Mouse (Mus musculus): ENCODE data around the gene Grk1. TPM values are rescaled to one million over a fixed set of nuclear protein-coding genes. Genes with fewer than 3 reads are reported as not detected.

Grk1 gene
- total and polyA plus RNA-seq, 3 experiments = not detected

DNA sequence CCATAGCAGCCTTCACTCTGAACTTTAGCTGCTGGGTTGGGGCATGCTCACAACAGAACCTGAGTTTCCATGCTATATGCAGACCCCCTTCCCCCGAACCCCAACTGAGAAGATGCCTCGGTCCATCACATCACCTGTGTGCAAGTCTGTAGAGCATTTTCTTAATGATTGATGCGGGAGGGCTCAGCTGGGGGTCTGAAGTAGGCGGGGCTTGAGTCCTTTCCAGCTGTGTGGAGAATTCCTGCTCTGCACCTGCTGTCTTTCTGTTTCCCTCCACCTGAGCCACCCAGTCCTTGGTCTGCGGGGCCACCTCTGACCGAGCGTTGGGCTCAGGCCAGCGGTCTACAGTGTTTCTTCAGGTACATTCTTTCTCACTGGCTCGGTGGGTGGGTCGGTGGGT lies 30.0 kb downstream of the Grk1 start, which contains the start of gene Tmem255b:
Tmem255b (plus strand) TSS at position 301 of the 400 bp plus-strand sequence.
- no peak for DNase-seq (ENCODE audit: extremely low read depth)
- Histone ChIP-seq H3K79me2 (replicated peaks; ENCODE audit: control insufficient read depth, extremely low read depth, insufficient read depth, poor library complexity, severe bottlenecking) (no peaks in the 10 kb centered on the region), H3K27me3 (replicated peaks) (peaks cover 91% of the 10 kb centered on the region), H3K27ac (ENCODE audit: insufficient read depth, low read depth) (no peak within 1 kb of the TSS), H3K4me2 (ENCODE audit: insufficient read depth, low read depth, poor library complexity, severe bottlenecking) (no peak within 1 kb of the TSS), H3K4me1 (ENCODE audit: control insufficient read depth in 1 of 2, insufficient read depth in 2 of 2) (no peaks in the 10 kb centered on the region), H3K4me3 (replicated peaks in 1 of 3; ENCODE audit: low read depth in 2 of 3, low read length in 2 of 3, poor library complexity in 1 of 3) (no peak within 1 kb of the TSS), H3K36me3 (replicated peaks in 1 of 2; ENCODE audit: control insufficient read depth in 1 of 2, insufficient read depth in 1 of 2, low read length in 1 of 2) (no peaks in the 10 kb centered on the region), H3K9ac (ENCODE audit: insufficient read depth, low read depth) (no peak within 1 kb of the TSS), H3K9me3 (replicated peaks; ENCODE audit: low read length) (peaks cover 5% of the 10 kb centered on the region)
- no peak for TF ChIP-seq HCFC1 (IDR thresholded peaks at IDR 0.05; ENCODE audit: low read depth, low read length)
- no peak for TF ChIP-seq KAT2A (IDR thresholded peaks at IDR 0.05; ENCODE audit: insufficient replicate concordance, low read length)
- TF ChIP-seq ETS1 (conservative IDR thresholded peaks at IDR 0.05; ENCODE audit: low read depth, low read length) = no peak
- no peak for TF ChIP-seq CTCF (conservative IDR thresholded peaks at IDR 0.05 in 1 of 2, IDR thresholded peaks at IDR 0.05 in 1 of 2; ENCODE audit: low read depth in 2 of 2, low read length in 2 of 2)
- TF ChIP-seq ZKSCAN1 (IDR thresholded peaks at IDR 0.05; ENCODE audit: borderline replicate concordance, low read depth, low read length) = no peak
- no peak for TF ChIP-seq UBTF (IDR thresholded peaks at IDR 0.05; ENCODE audit: low read depth, low read length)
- TF ChIP-seq ZNF384 (IDR thresholded peaks at IDR 0.05; ENCODE audit: low read depth, low read length) = no peak
- no peak for TF ChIP-seq RAD21 (IDR thresholded peaks at IDR 0.05; ENCODE audit: low read depth, low read length)
- TF ChIP-seq NELFE (IDR thresholded peaks at IDR 0.05; ENCODE audit: low read depth, low read length) = no peak
- no peak for TF ChIP-seq ZC3H11A (IDR thresholded peaks at IDR 0.05; ENCODE audit: low read depth, low read length)
- no peak for TF ChIP-seq POLR2AphosphoS2 (IDR thresholded peaks at IDR 0.05; ENCODE audit: low read depth, low read length)
- no peak for TF ChIP-seq BHLHE40 (IDR thresholded peaks at IDR 0.05; ENCODE audit: low read depth, low read length)
- no peak for TF ChIP-seq JUN (IDR thresholded peaks at IDR 0.05; ENCODE audit: insufficient read depth, low read depth, low read length)
- TF ChIP-seq JUND (conservative IDR thresholded peaks at IDR 0.05; ENCODE audit: low read depth, low read length) = no peak
- no peak for TF ChIP-seq SMC3 (IDR thresholded peaks at IDR 0.05; ENCODE audit: low read depth, low read length)
- TF ChIP-seq SIN3A (IDR thresholded peaks at IDR 0.05; ENCODE audit: low read length) = no peak
- TF ChIP-seq IRF4 (IDR thresholded peaks at IDR 0.05; ENCODE audit: low read depth, low read length) = no peak
- TF ChIP-seq TCF12 (IDR thresholded peaks at IDR 0.05; ENCODE audit: low read depth, low read length) = no peak
- TF ChIP-seq GABPA (IDR thresholded peaks at IDR 0.05; ENCODE audit: insufficient replicate concordance, low read depth, low read length) = no peak
- no peak for TF ChIP-seq E2F4 (IDR thresholded peaks at IDR 0.05; ENCODE audit: insufficient replicate concordance, low read depth, low read length)
- in situ Hi-C loops (cut with MboI; ENCODE audit: low pct_ligation_motif_present, low pct_unique_long_range_greater_than_20kb, low sequenced_read_pairs) = no loop called here
- dilution Hi-C loops (cut with MboI; ENCODE audit: extremely low pct_ligation_motif_present, extremely low pct_unique_long_range_greater_than_20kb, low sequenced_read_pairs) = no loop called here

DNA sequence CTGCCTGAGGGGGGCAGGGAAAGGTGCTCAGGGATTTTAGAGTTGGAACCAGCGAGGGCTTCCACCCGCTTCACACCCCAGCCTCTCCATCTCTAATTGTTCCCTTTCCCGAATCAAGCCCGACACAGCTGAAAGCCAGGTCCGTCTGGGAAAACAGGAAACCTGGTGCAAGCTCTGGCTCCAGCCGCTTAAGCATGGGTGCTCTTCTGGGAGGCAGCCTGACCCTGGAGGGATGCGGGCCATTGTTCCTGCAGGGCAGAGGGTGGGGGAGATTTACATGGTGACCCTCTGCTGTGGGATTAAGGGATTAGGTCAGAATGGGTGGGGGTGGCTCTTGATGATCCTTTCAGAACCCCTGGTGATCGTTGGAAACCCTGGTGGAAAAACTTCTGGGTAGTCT lies 31.2 kb downstream of the Grk1 start:
- no peak overlapping the region for H3K27ac ChIP-seq (ENCODE audit: insufficient read depth, low read depth)
- in situ Hi-C loops (cut with MboI; ENCODE audit: low pct_ligation_motif_present, low pct_unique_long_range_greater_than_20kb, low sequenced_read_pairs) (no loop called here), dilution Hi-C loops (cut with MboI; ENCODE audit: extremely low pct_ligation_motif_present, extremely low pct_unique_long_range_greater_than_20kb, low sequenced_read_pairs) (no loop called here)
- H3K9me3 ChIP-seq (replicated peaks; ENCODE audit: low read length) = peaks cover 5% of the 10 kb centered on the region
- no peak overlapping the region for H3K4me3 ChIP-seq (replicated peaks in 1 of 3; ENCODE audit: low read depth in 2 of 3, low read length in 2 of 3, poor library complexity in 1 of 3)
- H3K79me2 ChIP-seq (replicated peaks; ENCODE audit: control insufficient read depth, extremely low read depth, insufficient read depth, poor library complexity, severe bottlenecking) = no peaks in the 10 kb centered on the region
- no peak overlapping the region for H3K9ac ChIP-seq (ENCODE audit: insufficient read depth, low read depth)
- no peaks in the 10 kb centered on the region for H3K36me3 ChIP-seq (replicated peaks in 1 of 2; ENCODE audit: control insufficient read depth in 1 of 2, insufficient read depth in 1 of 2, low read length in 1 of 2)
- DNase-seq (ENCODE audit: extremely low read depth) = no peak
- H3K4me2 ChIP-seq (ENCODE audit: insufficient read depth, low read depth, poor library complexity, severe bottlenecking) = no peak overlapping the region
- TF ChIP-seq IRF4 (IDR thresholded peaks at IDR 0.05; ENCODE audit: low read depth, low read length) (no peak), NRF1 (IDR thresholded peaks at IDR 0.05; ENCODE audit: low read depth, low read length) (no peak), MAFK (IDR thresholded peaks at IDR 0.05; ENCODE audit: insufficient replicate concordance, low read length) (no peak), POLR2AphosphoS2 (IDR thresholded peaks at IDR 0.05; ENCODE audit: low read depth, low read length) (no peak), CTCF (conservative IDR thresholded peaks at IDR 0.05 in 1 of 2, IDR thresholded peaks at IDR 0.05 in 1 of 2; ENCODE audit: low read depth in 2 of 2, low read length in 2 of 2) (no peak), RAD21 (IDR thresholded peaks at IDR 0.05; ENCODE audit: low read depth, low read length) (no peak), ETS1 (conservative IDR thresholded peaks at IDR 0.05; ENCODE audit: low read depth, low read length) (no peak), MAX (IDR thresholded peaks at IDR 0.05; ENCODE audit: low read length) (no peak), BHLHE40 (IDR thresholded peaks at IDR 0.05; ENCODE audit: low read depth, low read length) (no peak), GABPA (IDR thresholded peaks at IDR 0.05; ENCODE audit: insufficient replicate concordance, low read depth, low read length) (no peak), UBTF (IDR thresholded peaks at IDR 0.05; ENCODE audit: low read depth, low read length) (no peak), EP300 (IDR thresholded peaks at IDR 0.05; ENCODE audit: low read length) (no peak)
- peaks cover 93% of the 10 kb centered on the region for H3K27me3 ChIP-seq (replicated peaks)
- H3K4me1 ChIP-seq (ENCODE audit: control insufficient read depth in 1 of 2, insufficient read depth in 2 of 2) = no peaks in the 10 kb centered on the region
